Mouse (Mus musculus) cortical plate, adult 2 months (tissue): ENCODE measurements around the gene Ano10.

Source experiments
- CTCF ChIP-seq: fragments of 200-500 bp; IDR thresholded peaks from 2 replicates; pipeline ENCODE4 v1.5.1; 2011; ENCODE audit warnings: mild to moderate bottlenecking, control low read depth, low read length; ENCODE audit not compliant: insufficient read depth; ENCODE audit errors: extremely low read depth
- POLR2A ChIP-seq: fragments of 200-500 bp; IDR thresholded peaks from 2 replicates; pipeline ENCODE4 v1.6.1; 2011; ENCODE audit warnings: mild to moderate bottlenecking, low read length, control low read depth; ENCODE audit not compliant: insufficient read depth; ENCODE audit errors: extremely low read depth

GRCm38 (mm10) chr9:122193361-122193760 is 100.9 kb downstream of the Ano10 start:
- no peak for TF ChIP-seq CTCF
- no peak for TF ChIP-seq POLR2A
